Mouse (Mus musculus) layer of hippocampus, postnatal 25 days (tissue): Measurements from ENCODE around the gene Maff. TPM values are rescaled to one million over a fixed set of nuclear protein-coding genes. Genes with fewer than 3 reads are reported as not detected.

Experiments
- DNase-seq, 2 experiments: peaks; one replicate each; pipeline ENCODE4 v3.0.0; 2022; ENCODE audit warnings: mixed read lengths in 2 of 2, low spot score in 1 of 2; ENCODE audit errors: extremely low spot score in 1 of 2
- microRNA-seq, 2 experiments: library from miRNA; unstranded; fragments of <30 nt; microRNA quantifications; one replicate each; pipeline ENCODE4 v1.2.0; 2021
- total RNA-seq, 2 experiments: library from RNA; stranded (reverse); gene quantifications; 2 replicates each; pipeline ENCODE4 v1.2.3; 2021

Gene Maff
- total RNA-seq, 2 experiments from 2014 or later, result 0.61 to 1.0 TPM

- DNase-seq, result no peak
These were observed 45.1 kb downstream of the Maff start for GRCm38 (mm10) chr15:79391447-79392093.

- DNase-seq, result no peak
These were observed 46.1 kb downstream of the Maff start for GRCm38 (mm10) chr15:79392527-79392926.

- no peak for DNase-seq
These were observed 46.7 kb downstream of the Maff start for GRCm38 (mm10) chr15:79393101-79393500.

GRCm38 (mm10) chr15:79394842-79395241 lies 48.4 kb downstream of the Maff start:
- DNase-seq, result no peak

- no peak for DNase-seq
These were observed 48.9 kb downstream of the Maff start for GRCm38 (mm10) chr15:79395281-79395680.

- DNase-seq, result no peak
These were observed 50.3 kb downstream of the Maff start for GRCm38 (mm10) chr15:79396736-79397135.

- no peak for DNase-seq
These were observed 53.0 kb downstream of the Maff start for GRCm38 (mm10) chr15:79399231-79400052.

GRCm38 (mm10) chr15:79400134-79400974 lies 53.9 kb downstream of the Maff start:
- no peak for DNase-seq

- DNase-seq, result no peak
These were observed 54.5 kb downstream of the Maff start for GRCm38 (mm10) chr15:79400975-79401365.

GRCm38 (mm10) chr15:79402176-79402575 lies 55.8 kb downstream of the Maff start:
- DNase-seq, result no peak

GRCm38 (mm10) chr15:79402836-79403762 lies 56.7 kb downstream of the Maff start, which contains the start of gene Tmem184b:
Gene Tmem184b, minus strand, starts transcription at chr15:79403569.
- peak; percentile 77 to 88 for DNase-seq

- no peak for DNase-seq
These were observed 57.4 kb downstream of the Maff start for GRCm38 (mm10) chr15:79403763-79404210.

GRCm38 (mm10) chr15:79404277-79404676 lies 57.9 kb downstream of the Maff start:
- no peak for DNase-seq

GRCm38 (mm10) chr15:79406564-79406963 lies 60.1 kb downstream of the Maff start:
- no peak for DNase-seq

Small RNA genes lying within 50 kb of the gene (microRNA-seq; reads per million reads assigned to microRNA genes)
- gene Mir1943, result 1.8 to 3.6 reads per million in 2 experiments

Other genes starting within 250 kb of the Maff start
- 10 to 100 TPM; 34.3 to 41.6 TPM for gene Micall1, start 237.7 kb upstream of the Maff start, total RNA-seq
- 100 to 1,000 TPM; 104 to 112 TPM for gene Polr2f, start 205.6 kb upstream of the Maff start, total RNA-seq
- 1 to 10 TPM; 9.1 to 9.6 TPM for gene 1700088E04Rik, start 205.4 kb upstream of the Maff start, total RNA-seq
- 10 to 100 TPM; 38.5 to 41.2 TPM for gene Sox10, start 181.4 kb upstream of the Maff start, total RNA-seq
- 10 to 100 TPM; 42.0 to 50.6 TPM for gene Pick1, start 117.4 kb upstream of the Maff start, total RNA-seq
- under 1 TPM; 0.94 to 0.98 TPM for gene Gm49486, start 117.2 kb upstream of the Maff start, total RNA-seq
- not detected for gene Slc16a8, start 91.9 kb upstream of the Maff start, total RNA-seq
- gene Baiap2l2, start 61.1 kb upstream of the Maff start, total RNA-seq, result 1 to 10 TPM; 3.3 to 4.2 TPM
- gene Pla2g6, start 18.2 kb upstream of the Maff start, total RNA-seq, result 10 to 100 TPM; 24.2 to 24.3 TPM
- gene Tmem184b, start 56.9 kb downstream of the Maff start, total RNA-seq, result 10 to 100 TPM; 54.2 to 55.4 TPM
- gene Csnk1e, start 108.9 kb downstream of the Maff start, total RNA-seq, result 100 to 1,000 TPM; 110 to 121 TPM
- 10 to 100 TPM; 85.0 to 86.9 TPM for gene Kcnj4, start 158.6 kb downstream of the Maff start, total RNA-seq
- under 1 TPM; 0.37 to 0.68 TPM for gene Kdelr3, start 169.8 kb downstream of the Maff start, total RNA-seq
- gene Ddx17, start 200.1 kb downstream of the Maff start, total RNA-seq, result 100 to 1,000 TPM; 275 to 348 TPM